Mouse (Mus musculus): ENCODE measurements around the gene Heca. TPM values are rescaled to one million over a fixed set of nuclear protein-coding genes. Genes with fewer than 3 reads are reported as not detected.
"Not testable (repeated sequence)": the region's sequence is repeated elsewhere in the genome, so short reads cannot be mapped to it uniquely, and the experiment has no call there.

Gene Heca
- total RNA-seq (2021): 10 to 100 TPM; 25.1 to 26.0 TPM

- peak; percentile 86 to 88 for DNase-seq (ENCODE audit: low spot score in 2 of 2)
- intact Hi-C loops (cut with DNase I): loop anchor here (2.0 kb wide), 1 partner anchor 75 kb away; the partner anchor contains the start of gene Abracl
These were observed at the start of gene Heca for GRCm38 (mm10) chr10:17947960-17948730. Heca (minus strand) TSS chr10:17948067.

- intact Hi-C loops (cut with DNase I): no loop called here
- DNase-seq (ENCODE audit: low spot score in 2 of 2): no peak
These were observed 42.7 kb upstream of the Heca start for GRCm38 (mm10) chr10:17990576-17990975.

- DNase-seq (ENCODE audit: low spot score in 2 of 2): no peak
- intact Hi-C loops (cut with DNase I): no loop called here
These were observed 41.3 kb upstream of the Heca start for GRCm38 (mm10) chr10:17989136-17989535.

- no peak for DNase-seq (ENCODE audit: low spot score in 2 of 2)
- intact Hi-C loops (cut with DNase I): no loop called here
These were observed 40.1 kb upstream of the Heca start for GRCm38 (mm10) chr10:17987823-17988423.

- intact Hi-C loops (cut with DNase I): no loop called here
- DNase-seq (ENCODE audit: low spot score in 2 of 2): no peak
These were observed 35.4 kb upstream of the Heca start for GRCm38 (mm10) chr10:17983313-17983712.

- intact Hi-C loops (cut with DNase I): no loop called here
- DNase-seq (ENCODE audit: low spot score in 2 of 2): no peak
These were observed 18.2 kb upstream of the Heca start for GRCm38 (mm10) chr10:17966090-17966489.

- intact Hi-C loops (cut with DNase I): no loop called here
- DNase-seq (ENCODE audit: low spot score in 2 of 2): peak; percentile 35 to 77
These were observed 2.9 kb upstream of the Heca start for GRCm38 (mm10) chr10:17950761-17951160.

- DNase-seq (ENCODE audit: low spot score in 2 of 2): peak; percentile 67 to 69
- intact Hi-C loops (cut with DNase I): no loop called here
These were observed 526 bp downstream of the Heca start for GRCm38 (mm10) chr10:17947175-17947906.

- DNase-seq (ENCODE audit: low spot score in 2 of 2); intact Hi-C loops (cut with DNase I): not testable (repeated sequence)
These were observed 1.1 kb downstream of the Heca start for GRCm38 (mm10) chr10:17946799-17947174.

GRCm38 (mm10) chr10:17946046-17946445 is 1.8 kb downstream of the Heca start:
- DNase-seq (ENCODE audit: low spot score in 2 of 2): no peak
- intact Hi-C loops (cut with DNase I): no loop called here

- intact Hi-C loops (cut with DNase I): no loop called here
These were observed 14.2 kb downstream of the Heca start for GRCm38 (mm10) chr10:17933622-17934021.

GRCm38 (mm10) chr10:17932131-17932530 is 15.7 kb downstream of the Heca start:
- intact Hi-C loops (cut with DNase I): no loop called here
- no peak for DNase-seq (ENCODE audit: low spot score in 2 of 2)

More at GRCm38 (mm10) chr10:17933622-17934021, 14.2 kb downstream of the Heca start:
- DNase-seq (ENCODE audit: low spot score in 2 of 2): no peak

GRCm38 (mm10) chr10:17931157-17931556 is 16.7 kb downstream of the Heca start:
- DNase-seq (ENCODE audit: low spot score in 2 of 2): no peak
- intact Hi-C loops (cut with DNase I): no loop called here

- DNase-seq (ENCODE audit: low spot score in 2 of 2): peak in 1 of 2 experiments; percentile 30
- intact Hi-C loops (cut with DNase I): no loop called here
These were observed 17.3 kb downstream of the Heca start for GRCm38 (mm10) chr10:17930445-17931083.

- intact Hi-C loops (cut with DNase I): no loop called here
- no peak for DNase-seq (ENCODE audit: low spot score in 2 of 2)
These were observed 22.7 kb downstream of the Heca start for GRCm38 (mm10) chr10:17925200-17925599.

GRCm38 (mm10) chr10:17924166-17924565 is 23.7 kb downstream of the Heca start:
- intact Hi-C loops (cut with DNase I): no loop called here
- no peak for DNase-seq (ENCODE audit: low spot score in 2 of 2)

GRCm38 (mm10) chr10:17921381-17921780 is 26.5 kb downstream of the Heca start:
- intact Hi-C loops (cut with DNase I): no loop called here

GRCm38 (mm10) chr10:17919971-17920370 is 27.9 kb downstream of the Heca start:
- intact Hi-C loops (cut with DNase I): no loop called here

More at GRCm38 (mm10) chr10:17921381-17921780, 26.5 kb downstream of the Heca start:
- DNase-seq (ENCODE audit: low spot score in 2 of 2): no peak

GRCm38 (mm10) chr10:17919032-17919431 is 28.8 kb downstream of the Heca start:
- intact Hi-C loops (cut with DNase I): no loop called here
- DNase-seq (ENCODE audit: low spot score in 2 of 2): no peak

More at GRCm38 (mm10) chr10:17919971-17920370, 27.9 kb downstream of the Heca start:
- DNase-seq (ENCODE audit: low spot score in 2 of 2): no peak

- intact Hi-C loops (cut with DNase I): no loop called here
- DNase-seq (ENCODE audit: low spot score in 2 of 2): peak in 1 of 2 experiments; percentile 41
These were observed 39.1 kb downstream of the Heca start for GRCm38 (mm10) chr10:17908731-17909130.

Measured in left cerebral cortex, postnatal 25 days (tissue).